Mouse (Mus musculus) bone marrow macrophage, adult 2 months (primary cell): ENCODE measurements around the gene Prss43.
"Not testable (repeated sequence)": the region's sequence is repeated elsewhere in the genome, so short reads cannot be mapped to it uniquely, and the experiment has no call there.

Experiments used
- CTCF ChIP-seq: IDR thresholded peaks from 2 replicates; pipeline ENCODE4 v1.5.1; 2012; ENCODE audit warnings: low read depth, mild to moderate bottlenecking, low read length, moderate library complexity
- POLR2A ChIP-seq: IDR thresholded peaks from 2 replicates; pipeline ENCODE4 v1.6.1; 2012; ENCODE audit warnings: mild to moderate bottlenecking, low read depth, low read length, borderline replicate concordance

- TF ChIP-seq POLR2A, CTCF: not testable (repeated sequence)
These were observed 5.9 kb upstream of the Prss43 start for GRCm38 (mm10) chr9:110820546-110820945.
